Mouse (Mus musculus) intestine, embryonic 16.5 days (tissue): ENCODE results near the gene Ccl9. TPM values are rescaled to one million over a fixed set of nuclear protein-coding genes. Genes with fewer than 3 reads are reported as not detected.

Source experiments
- ATAC-seq: fragments of 200-750 bp; cut with Nextera tagmentation; 2 replicates; pipeline ENCODE4 v1.8.0; 2017; ENCODE audit warnings: moderate TSS enrichment, moderate library complexity
- H3K27ac ChIP-seq: fragments of 300-500 bp; sonication (generic); 2 replicates; pipeline ENCODE4 v1.5.1; 2014; ENCODE audit warnings: mild to moderate bottlenecking, low read length
- H3K27me3 ChIP-seq: fragments of 300-500 bp; sonication (generic); replicated peaks from 2 replicates; pipeline ENCODE4 v1.6.1; 2014; ENCODE audit warnings: low read length, control low read depth, mixed read lengths; ENCODE audit not compliant: control insufficient read depth, insufficient read depth
- H3K36me3 ChIP-seq: fragments of 300-500 bp; sonication (generic); 2 replicates; pipeline ENCODE4 v1.6.1; 2014; ENCODE audit warnings: low read length, control low read depth; ENCODE audit not compliant: control insufficient read depth, insufficient read depth
- H3K4me1 ChIP-seq: fragments of 300-500 bp; sonication (generic); 2 replicates; pipeline ENCODE4 v1.6.1; 2014; ENCODE audit warnings: low read length, control low read depth, mixed read lengths; ENCODE audit not compliant: control insufficient read depth, insufficient read depth
- H3K4me2 ChIP-seq: fragments of 300-500 bp; sonication (generic); 2 replicates; pipeline ENCODE4 v1.6.1; 2014; ENCODE audit warnings: low read depth, low read length, control low read depth
- H3K4me3 ChIP-seq: fragments of 300-500 bp; sonication (generic); 2 replicates; pipeline ENCODE4 v1.5.1; 2014; ENCODE audit warnings: mild to moderate bottlenecking, low read length
- H3K9ac ChIP-seq: fragments of 300-500 bp; sonication (generic); 2 replicates; pipeline ENCODE4 v1.6.1; 2014; ENCODE audit warnings: low read depth, low read length
- H3K9me3 ChIP-seq: fragments of 300-500 bp; sonication (generic); 2 replicates; pipeline ENCODE4 v1.6.1; 2016; ENCODE audit warnings: low read length, control low read depth; ENCODE audit not compliant: control insufficient read depth
- WGBS: fragments of 180-500 bp; shearing (Covaris S2); extraction: QIAGEN DNeasy Blood & Tissue Kit; methylation state at CpG from one replicate; pipeline ENCODE4 v1.1.7; 2014; 5-methylcytosine and 5-hydroxymethylcytosine counted together
- polyA plus RNA-seq: library from polyadenylated mRNA; unstranded; fragments of >200 nt; fragmentation: Nextera tagmentation; extraction: Ambion mirVana; gene quantifications from 2 replicates; pipeline ENCODE4 v1.2.1, GENCODE M21; 2015

The Ccl9 gene
- polyA plus RNA-seq: 47.6 and 52.6 TPM in 2 replicates

DNA sequence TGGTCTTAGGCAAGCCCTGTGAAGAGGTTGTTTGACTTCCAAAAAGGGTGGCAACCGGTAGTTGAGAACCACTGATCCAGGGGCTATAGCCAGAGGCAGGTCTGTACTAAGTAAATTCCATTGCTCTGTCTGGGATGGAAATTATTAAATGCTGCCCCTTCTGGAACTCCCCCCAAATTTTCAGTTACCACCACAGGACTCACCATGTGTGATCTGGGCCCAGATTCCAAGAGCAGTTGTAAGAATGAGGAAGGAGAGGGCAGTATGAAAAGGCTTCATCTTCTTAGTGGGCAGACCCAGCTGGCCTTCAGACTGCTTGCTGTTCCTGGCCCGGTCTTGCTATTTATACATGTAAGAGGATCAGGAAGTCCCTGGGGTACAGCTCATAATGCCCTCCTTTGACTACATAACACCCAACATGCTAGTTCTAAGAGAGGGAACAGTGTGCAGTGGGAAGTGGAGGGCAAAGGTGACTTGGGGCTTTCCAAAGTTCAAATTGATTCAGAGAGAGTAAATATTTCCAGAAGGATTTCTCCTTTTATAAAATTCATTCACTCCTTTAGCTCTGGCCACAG is at the start of gene Ccl9:
Gene Ccl9 (minus strand): TSS at position 451 of the 575 bp plus-strand sequence.
- no peak for ATAC-seq
- no peaks in the 10 kb centered on the region for H3K36me3 ChIP-seq
- 43% methylated on average over 2 of the region's 2 CpGs for WGBS

DNA sequence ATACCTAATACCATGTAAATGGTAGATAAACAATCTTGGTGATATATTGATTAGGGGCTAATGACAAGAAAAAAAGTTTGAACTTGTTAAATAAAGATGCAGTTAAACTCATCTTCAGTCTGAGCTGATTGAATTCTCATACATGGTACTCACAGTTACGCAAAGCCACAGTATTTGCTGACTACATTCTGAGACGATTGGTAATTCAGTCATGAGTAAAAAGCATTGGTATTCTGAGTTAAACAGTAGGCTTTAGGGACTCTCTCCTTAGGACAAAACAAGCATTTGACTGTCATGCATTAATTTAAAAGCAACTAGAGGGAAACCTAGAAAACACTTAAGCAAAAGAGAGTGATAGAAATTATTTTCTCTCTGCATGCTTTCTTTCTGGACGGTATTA is 45.1 kb upstream of the Ccl9 start:
- H3K36me3 ChIP-seq: no peaks in the 10 kb centered on the region

More for the DNA sequence above, at the start of gene Ccl9:
- Histone ChIP-seq H3K4me3 (no peak within 1 kb of the TSS), H3K4me2 (no peak within 1 kb of the TSS), H3K27ac (no peak within 1 kb of the TSS), H3K4me1 (no peaks in the 10 kb centered on the region), H3K9ac (no peak within 1 kb of the TSS), H3K27me3 (no peaks in the 10 kb centered on the region), H3K9me3 (no peaks in the 10 kb centered on the region)

DNA sequence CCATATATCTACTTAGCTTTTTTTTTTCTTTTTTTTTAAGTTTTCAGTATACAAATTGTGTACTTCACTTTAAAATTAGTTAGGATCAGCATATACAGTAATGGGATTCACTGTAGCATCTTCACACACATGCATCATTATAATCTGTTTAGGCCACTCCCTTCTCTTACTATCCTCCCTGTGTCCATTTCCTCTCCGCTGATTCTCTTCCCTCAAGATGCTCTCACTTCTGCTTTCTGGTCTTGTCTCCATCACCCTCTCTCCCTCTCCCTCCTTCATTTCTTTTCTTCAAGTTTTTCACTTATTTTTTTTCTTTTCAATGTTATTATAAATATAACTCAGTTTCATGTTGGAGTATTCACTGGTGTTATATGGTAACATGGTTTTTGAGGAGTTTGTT is 40.6 kb upstream of the Ccl9 start:
- Histone ChIP-seq H3K4me2 (no peak overlapping the region), H3K27me3 (no peaks in the 10 kb centered on the region), H3K9ac (no peak overlapping the region), H3K27ac (no peak overlapping the region), H3K4me3 (no peak overlapping the region), H3K4me1 (no peaks in the 10 kb centered on the region), H3K36me3 (no peaks in the 10 kb centered on the region), H3K9me3 (no peaks in the 10 kb centered on the region)
- ATAC-seq: no peak
- WGBS: 88% methylated on average over 1 of the region's 1 CpGs

More for the DNA sequence above, 45.1 kb upstream of the Ccl9 start:
- no peak for ATAC-seq
- H3K4me2 ChIP-seq: no peak overlapping the region
- H3K9me3 ChIP-seq: no peaks in the 10 kb centered on the region
- WGBS: 91% methylated on average over 3 of the region's 3 CpGs
- H3K4me1 ChIP-seq: no peaks in the 10 kb centered on the region
- H3K27me3 ChIP-seq: no peaks in the 10 kb centered on the region
- H3K4me3 ChIP-seq: no peak overlapping the region
- no peak overlapping the region for H3K27ac ChIP-seq
- no peak overlapping the region for H3K9ac ChIP-seq

- Histone ChIP-seq H3K36me3 (no peaks in the 10 kb centered on the region), H3K9me3 (no peaks in the 10 kb centered on the region), H3K27ac (no peak overlapping the region), H3K9ac (no peak overlapping the region), H3K4me3 (no peak overlapping the region), H3K4me2 (no peak overlapping the region), H3K4me1 (no peaks in the 10 kb centered on the region), H3K27me3 (no peaks in the 10 kb centered on the region)
- no peak for ATAC-seq
- 76% methylated on average over 5 of the region's 5 CpGs for WGBS
These were observed 39.8 kb upstream of the Ccl9 start for GRCm38 (mm10) chr11:83618238-83618637.

GRCm38 (mm10) chr11:83616586-83616985 is 38.1 kb upstream of the Ccl9 start:
- ATAC-seq: no peak
- 79% methylated on average over 1 of the region's 1 CpGs for whole genome bisulfite sequencing
- H3K4me1 ChIP-seq: no peaks in the 10 kb centered on the region

DNA sequence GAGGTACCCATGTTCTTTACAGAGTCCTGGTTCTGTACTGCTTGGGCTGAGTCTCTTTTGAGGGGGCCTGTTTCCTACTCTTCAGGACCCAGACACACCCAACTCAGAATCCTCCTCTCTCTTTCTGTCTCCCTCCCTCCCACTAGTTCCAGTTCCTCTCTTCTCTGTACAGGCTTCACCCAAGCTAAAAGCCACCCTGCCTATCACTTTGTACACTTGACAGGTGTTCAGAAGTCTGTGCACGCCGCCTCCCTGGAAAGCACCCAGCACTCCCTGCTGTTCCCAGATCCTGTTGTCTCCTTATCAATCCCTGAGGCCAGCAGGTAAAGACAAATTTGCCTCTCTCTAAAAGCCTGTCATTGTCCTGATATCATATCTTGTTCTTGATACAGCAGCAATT is 32.5 kb upstream of the Ccl9 start:
- no peaks in the 10 kb centered on the region for H3K27me3 ChIP-seq
- ATAC-seq: no peak
- H3K4me1 ChIP-seq: no peaks in the 10 kb centered on the region
- no peak overlapping the region for H3K9ac ChIP-seq
- no peak overlapping the region for H3K4me2 ChIP-seq
- WGBS: 51% methylated on average over 2 of the region's 2 CpGs
- no peaks in the 10 kb centered on the region for H3K36me3 ChIP-seq
- H3K4me3 ChIP-seq: no peak overlapping the region
- no peaks in the 10 kb centered on the region for H3K9me3 ChIP-seq
- no peak overlapping the region for H3K27ac ChIP-seq

More at GRCm38 (mm10) chr11:83616586-83616985, 38.1 kb upstream of the Ccl9 start:
- no peaks in the 10 kb centered on the region for H3K27me3 ChIP-seq
- no peak overlapping the region for H3K27ac ChIP-seq
- no peaks in the 10 kb centered on the region for H3K9me3 ChIP-seq
- no peaks in the 10 kb centered on the region for H3K36me3 ChIP-seq
- H3K4me3 ChIP-seq: no peak overlapping the region
- H3K9ac ChIP-seq: no peak overlapping the region
- no peak overlapping the region for H3K4me2 ChIP-seq

- WGBS: 32% methylated on average over 1 of the region's 1 CpGs
- Histone ChIP-seq H3K4me1 (no peaks in the 10 kb centered on the region), H3K36me3 (no peaks in the 10 kb centered on the region), H3K27me3 (no peaks in the 10 kb centered on the region), H3K27ac (no peak overlapping the region), H3K4me3 (no peak overlapping the region), H3K9ac (no peak overlapping the region), H3K9me3 (no peaks in the 10 kb centered on the region), H3K4me2 (no peak overlapping the region)
- no peak for ATAC-seq
These were observed 28.0 kb upstream of the Ccl9 start for GRCm38 (mm10) chr11:83606396-83606795.

DNA sequence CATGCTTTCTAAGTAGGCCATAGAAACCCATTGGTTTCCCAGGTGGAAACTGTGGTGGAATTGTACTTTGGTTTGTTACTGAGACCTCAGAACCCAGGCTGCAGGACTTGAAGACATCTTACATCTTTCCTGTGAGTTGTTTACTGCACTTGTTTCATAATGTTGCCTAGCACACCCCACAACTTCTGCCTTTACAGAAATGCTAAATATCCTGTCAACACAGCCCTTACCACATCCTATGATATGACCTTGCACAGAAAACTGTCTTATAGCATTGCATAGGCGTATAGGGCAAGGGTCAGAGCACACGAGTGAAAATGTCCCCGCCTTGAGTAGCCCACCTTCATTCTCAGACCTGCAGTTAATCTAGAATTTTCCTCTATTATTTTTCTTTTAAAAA is 27.1 kb upstream of the Ccl9 start:
- no peak overlapping the region for H3K9ac ChIP-seq
- no peak overlapping the region for H3K27ac ChIP-seq
- 86% methylated on average over 3 of the region's 3 CpGs for WGBS
- no peak overlapping the region for H3K4me3 ChIP-seq
- no peaks in the 10 kb centered on the region for H3K9me3 ChIP-seq
- no peaks in the 10 kb centered on the region for H3K27me3 ChIP-seq
- ATAC-seq: no peak
- no peaks in the 10 kb centered on the region for H3K36me3 ChIP-seq
- no peak overlapping the region for H3K4me2 ChIP-seq
- H3K4me1 ChIP-seq: no peaks in the 10 kb centered on the region

GRCm38 (mm10) chr11:83604698-83605097 is 26.3 kb upstream of the Ccl9 start:
- no peak overlapping the region for H3K27ac ChIP-seq
- ATAC-seq: no peak
- 91% methylated on average over 4 of the region's 4 CpGs for WGBS
- no peak overlapping the region for H3K9ac ChIP-seq
- H3K4me3 ChIP-seq: no peak overlapping the region
- no peaks in the 10 kb centered on the region for H3K4me1 ChIP-seq
- no peak overlapping the region for H3K4me2 ChIP-seq
- H3K9me3 ChIP-seq: no peaks in the 10 kb centered on the region
- no peaks in the 10 kb centered on the region for H3K36me3 ChIP-seq
- no peaks in the 10 kb centered on the region for H3K27me3 ChIP-seq

GRCm38 (mm10) chr11:83603399-83603798 is 25.0 kb upstream of the Ccl9 start:
- Histone ChIP-seq H3K27me3 (no peaks in the 10 kb centered on the region), H3K9ac (no peak overlapping the region), H3K36me3 (no peaks in the 10 kb centered on the region), H3K9me3 (no peaks in the 10 kb centered on the region), H3K4me1 (no peaks in the 10 kb centered on the region), H3K4me3 (no peak overlapping the region), H3K4me2 (no peak overlapping the region), H3K27ac (no peak overlapping the region)
- 92% methylated on average over 3 of the region's 3 CpGs for WGBS
- ATAC-seq: no peak
